14 mouse cellular contexts compared by ENCODE assay signal in the genomic region with DNA sequence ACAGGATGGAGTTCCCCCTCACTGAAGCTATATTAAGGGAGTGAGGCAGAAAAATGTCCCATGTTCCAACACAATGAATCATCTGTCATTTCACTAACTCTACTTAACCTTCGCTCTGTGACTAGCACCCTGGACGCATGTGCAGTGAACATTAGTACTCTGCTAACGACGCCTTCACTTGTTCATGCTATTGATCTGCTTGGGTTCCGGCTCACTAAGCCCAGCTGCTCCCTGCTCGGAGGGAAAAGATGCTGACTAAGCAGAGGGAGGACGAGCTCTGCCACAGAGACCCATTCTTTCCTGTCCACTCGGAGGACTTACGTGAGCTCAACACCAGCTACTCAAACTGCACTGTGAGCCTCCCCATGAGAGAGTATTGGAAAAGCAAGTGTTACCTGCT. TPM values are rescaled to one million over a fixed set of nuclear protein-coding genes. Genes with fewer than 3 reads are reported as not detected.
DNase-seq lines count a peak whose midpoint lies in the region; ATAC-seq lines count a peak whose summit lies in the region.
"Had no signal": no experiment of that assay in that cellular context is flagged by ENCODE, and none has a peak within 500 bp of the region (broad histone marks: within the 10 kb centered on the region; RNA-seq: fewer than 3 reads in every experiment).

No protein-coding gene starts in this region.

- H3K27ac ChIP-seq in kidney, embryonic 15.5 days: no peak overlapping the region
- H3K27ac ChIP-seq in forebrain, embryonic 14.5 days (ENCODE audit: low read depth, low read length): no peak overlapping the region
- peak overlapping the region; percentile 72 for H3K27ac ChIP-seq in midbrain, embryonic 10.5 days (replicated peaks)
- H3K27ac ChIP-seq in neural tube, embryonic 15.5 days (replicated peaks): no peak overlapping the region

- no peak for ATAC-seq in kidney, embryonic 15.5 days (replicated peaks; ENCODE audit: low FRiP score)
- peak; percentile 44; the same call in 1 of the 2 replicates for ATAC-seq in forebrain, embryonic 14.5 days
- peak; percentile 63; the same call in 1 of the 2 replicates for ATAC-seq in neural tube, embryonic 15.5 days (ENCODE audit: low FRiP score)
- ATAC-seq: inflammation-experienced regulatory T-cells, adult 6 months; liver, postnatal 0 days had no signal

- WGBS in kidney, embryonic 15.5 days: 10% methylated on average over 9 of the region's 9 CpGs
- 22% methylated on average over 9 of the region's 9 CpGs for WGBS in forebrain, embryonic 14.5 days
- 42% methylated on average over 9 of the region's 9 CpGs for WGBS in midbrain, embryonic 10.5 days
- 11% methylated on average over 9 of the region's 9 CpGs for WGBS in neural tube, embryonic 15.5 days

- intact Hi-C loops in left cerebral cortex, postnatal 14 days (cut with DNase I): no loop called here

- no peak for DNase-seq in kidney, adult 11 months
- DNase-seq in forebrain, embryonic 14.5 days (ENCODE audit: low spot score): no peak
- peak; percentile 48 for DNase-seq in midbrain, embryonic 10.5 days (ENCODE audit: low spot score)
- no peak for DNase-seq in cerebellum, adult 8-10 months
- DNase-seq in thymus, postnatal 0 days (ENCODE audit: low spot score): no peak
- no peak for DNase-seq in left cerebral cortex, postnatal 14 days (ENCODE audit: low spot score in 2 of 2)
- DNase-seq: left cerebral cortex, postnatal 4 days; liver, postnatal 0 days; thymus, postnatal 25 days had no signal

- no peaks in the 10 kb centered on the region for H3K27me3 ChIP-seq in kidney, embryonic 15.5 days
- no peaks in the 10 kb centered on the region for H3K27me3 ChIP-seq in forebrain, embryonic 14.5 days (replicated peaks; ENCODE audit: control insufficient read depth, insufficient read depth, low read length)
- no peaks in the 10 kb centered on the region for H3K27me3 ChIP-seq in midbrain, embryonic 10.5 days (ENCODE audit: low read depth, poor library complexity, severe bottlenecking)
- H3K27me3 ChIP-seq in neural tube, embryonic 15.5 days (replicated peaks): no peaks in the 10 kb centered on the region

- H3K9me3 ChIP-seq in kidney, embryonic 15.5 days (replicated peaks): no peaks in the 10 kb centered on the region
- H3K9me3 ChIP-seq in forebrain, embryonic 14.5 days (replicated peaks; ENCODE audit: control insufficient read depth, low read length): no peaks in the 10 kb centered on the region
- no peaks in the 10 kb centered on the region for H3K9me3 ChIP-seq in midbrain, embryonic 10.5 days (replicated peaks)
- H3K9me3 ChIP-seq in neural tube, embryonic 15.5 days (replicated peaks): no peaks in the 10 kb centered on the region
- H3K9me3 ChIP-seq: megakaryocyte, embryonic 14.5 days had no signal

- H3K4me3 ChIP-seq in kidney, embryonic 15.5 days (replicated peaks): no peak overlapping the region
- H3K4me3 ChIP-seq in forebrain, embryonic 14.5 days (ENCODE audit: low read depth, low read length): no peak overlapping the region
- H3K4me3 ChIP-seq in midbrain, embryonic 10.5 days: no peak overlapping the region
- H3K4me3 ChIP-seq in neural tube, embryonic 15.5 days (replicated peaks): no peak overlapping the region
- H3K4me3 ChIP-seq: megakaryocyte, embryonic 14.5 days had no signal

- 0 out of 2 replicates have a peak overlapping the region, but pooled peaks have one; percentile 27 for H3K4me2 ChIP-seq in kidney, embryonic 15.5 days
- no peak overlapping the region for H3K4me2 ChIP-seq in forebrain, embryonic 14.5 days (ENCODE audit: low read length)
- H3K4me2 ChIP-seq in neural tube, embryonic 15.5 days: 0 out of 2 replicates have a peak overlapping the region, but pooled peaks have one; percentile 6
- H3K4me2 ChIP-seq: heart, embryonic 11.5 days had no signal

- peaks cover 4% of the 10 kb centered on the region for H3K4me1 ChIP-seq in kidney, embryonic 15.5 days
- H3K4me1 ChIP-seq in forebrain, embryonic 14.5 days (ENCODE audit: control insufficient read depth, insufficient read depth, low read length): peaks cover 14% of the 10 kb centered on the region
- H3K4me1 ChIP-seq in midbrain, embryonic 10.5 days: peaks cover 49% of the 10 kb centered on the region
- peaks cover 20% of the 10 kb centered on the region for H3K4me1 ChIP-seq in neural tube, embryonic 15.5 days
- H3K4me1 ChIP-seq: megakaryocyte, embryonic 14.5 days had no signal

- no peaks in the 10 kb centered on the region for H3K36me3 ChIP-seq in kidney, embryonic 15.5 days
- H3K36me3 ChIP-seq in forebrain, embryonic 14.5 days (ENCODE audit: control insufficient read depth, insufficient read depth, low read length): no peaks in the 10 kb centered on the region
- H3K36me3 ChIP-seq in midbrain, embryonic 10.5 days: no peaks in the 10 kb centered on the region
- H3K36me3 ChIP-seq in neural tube, embryonic 15.5 days: no peaks in the 10 kb centered on the region

- H3K9ac ChIP-seq in kidney, embryonic 15.5 days: no peak overlapping the region
- no peak overlapping the region for H3K9ac ChIP-seq in forebrain, embryonic 14.5 days (ENCODE audit: low read length)
- H3K9ac ChIP-seq in neural tube, embryonic 15.5 days (replicated peaks): 0 out of 2 replicates have a peak overlapping the region, but pooled peaks have one; percentile 26
- H3K9ac ChIP-seq: liver, postnatal 0 days had no signal

RNA-seq across cellular contexts. Expression of gene Map1b, which starts 33.2 kb away (rescaled TPM):
- polyA plus RNA-seq in kidney, embryonic 15.5 days (2015; fragmentation: Nextera tagmentation; extraction: Ambion mirVana): 52.1 and 76.4 TPM in 2 replicates
- 1,380 and 2,008 TPM in 2 replicates for polyA plus RNA-seq in forebrain, embryonic 14.5 days (2014; fragmentation: Nextera tagmentation; extraction: Ambion mirVana)
- 665 and 916 TPM in 2 replicates for polyA plus RNA-seq in midbrain, embryonic 10.5 days (2016; fragmentation: Nextera tagmentation; extraction: Ambion mirVana)
- polyA plus RNA-seq in neural tube, embryonic 15.5 days (2015; fragmentation: Nextera tagmentation; extraction: Ambion mirVana): 1,470 and 1,697 TPM in 2 replicates
- polyA plus RNA-seq in thymus, postnatal 0 days (2015; fragmentation: Nextera tagmentation; extraction: Ambion mirVana): 4.0 and 5.8 TPM in 2 replicates
- 100 to 1,000 TPM; 679 to 694 TPM for total RNA-seq in left cerebral cortex, postnatal 14 days (2021)
